Mouse (Mus musculus) testis, adult 2 months (tissue): Measurements from ENCODE around the gene Tmem178b. TPM values are rescaled to one million over a fixed set of nuclear protein-coding genes. Genes with fewer than 3 reads are reported as not detected.

ENCODE experiments used
- H3K27ac ChIP-seq: fragments of 200-500 bp; 2 replicates; pipeline ENCODE4 v1.5.1; 2012; ENCODE audit warnings: low read depth, low read length; ENCODE audit not compliant: control insufficient read depth, insufficient read depth
- H3K27me3 ChIP-seq: fragments of 200-500 bp; 2 replicates; pipeline ENCODE4 v1.6.1; 2012; ENCODE audit warnings: mild to moderate bottlenecking, low read length, moderate library complexity; ENCODE audit not compliant: control insufficient read depth, insufficient read depth
- H3K36me3 ChIP-seq: fragments of 200-500 bp; 2 replicates; pipeline ENCODE4 v1.6.1; 2012; ENCODE audit warnings: mild to moderate bottlenecking, low read length; ENCODE audit not compliant: control insufficient read depth, insufficient read depth
- H3K4me1 ChIP-seq: fragments of 200-500 bp; 2 replicates; pipeline ENCODE4 v1.6.1; 2012; ENCODE audit warnings: low read length; ENCODE audit not compliant: control insufficient read depth, insufficient read depth
- H3K4me3 ChIP-seq: fragments of 200-500 bp; 2 replicates; pipeline ENCODE4 v1.5.1; 2012; ENCODE audit warnings: low read depth, mild to moderate bottlenecking, low read length, moderate library complexity, mixed read lengths; ENCODE audit not compliant: control insufficient read depth
- CTCF ChIP-seq: fragments of 200-500 bp; IDR thresholded peaks from 2 replicates; pipeline ENCODE4 v1.5.1; 2012; ENCODE audit warnings: low read depth, mild to moderate bottlenecking, inconsistent platforms, low read length, moderate library complexity; ENCODE audit not compliant: control insufficient read depth, insufficient read depth, insufficient replicate concordance
- POLR2A ChIP-seq: fragments of 200-500 bp; IDR thresholded peaks from 2 replicates; pipeline ENCODE4 v1.6.1; 2012; ENCODE audit warnings: low read depth, mild to moderate bottlenecking, inconsistent platforms, low read length, moderate library complexity; ENCODE audit not compliant: control insufficient read depth
- polyA plus RNA-seq: library from polyadenylated mRNA; depleted of rRNA; stranded (reverse); fragments of >200 nt; gene quantifications from 2 replicates; pipeline ENCODE4 v1.2.3, GENCODE M21; 2012

The Tmem178b gene
- polyA plus RNA-seq, 1 experiment: 10.8 TPM

DNA sequence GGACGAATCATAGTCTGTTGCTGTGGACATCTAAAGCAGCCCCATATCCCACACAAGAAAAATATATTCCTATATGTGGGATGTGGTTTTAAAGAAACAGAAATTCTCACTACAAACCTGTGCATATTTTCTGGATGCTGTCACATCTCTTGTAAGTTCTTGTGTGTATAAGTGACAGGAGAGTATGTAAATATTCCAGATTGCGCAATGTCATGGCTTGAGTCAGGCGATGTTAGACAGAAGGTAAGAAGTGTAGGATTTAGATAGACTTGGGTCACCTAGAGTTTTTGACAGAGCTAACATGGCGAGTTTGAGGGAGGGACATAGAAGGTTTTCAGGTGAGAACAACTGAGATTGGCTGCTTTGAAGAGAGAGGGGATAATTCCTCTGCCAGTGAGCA is 228.7 kb downstream of the Tmem178b start:
- no peaks in the 10 kb centered on the region for H3K4me1 ChIP-seq
- no peak overlapping the region for H3K27ac ChIP-seq
- no peaks in the 10 kb centered on the region for H3K36me3 ChIP-seq
- H3K27me3 ChIP-seq: no peaks in the 10 kb centered on the region
- TF ChIP-seq POLR2A: no peak
- TF ChIP-seq CTCF: no peak
- H3K4me3 ChIP-seq: peak overlapping the region; percentile 33; the same call in 1 of the 2 replicates

DNA sequence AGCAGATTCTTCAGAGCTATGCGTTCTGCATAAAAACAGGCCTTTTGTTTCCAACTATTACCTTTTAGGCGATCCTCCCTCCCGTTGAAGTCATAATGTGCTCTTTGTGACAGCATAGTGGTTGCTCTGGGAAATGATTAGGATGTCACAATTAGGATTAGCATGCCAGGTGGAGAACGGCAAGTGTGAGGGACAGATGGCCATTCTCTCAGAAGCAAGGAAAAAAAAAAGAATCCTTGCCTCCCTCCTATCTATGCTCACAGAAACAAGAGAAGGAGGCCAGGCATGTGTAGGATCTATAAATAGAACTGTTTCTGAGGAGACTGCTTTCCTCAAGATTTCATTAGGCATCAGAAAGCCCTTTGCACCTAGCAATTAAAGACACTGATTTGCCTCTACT is 229.8 kb downstream of the Tmem178b start:
- H3K36me3 ChIP-seq: no peaks in the 10 kb centered on the region

DNA sequence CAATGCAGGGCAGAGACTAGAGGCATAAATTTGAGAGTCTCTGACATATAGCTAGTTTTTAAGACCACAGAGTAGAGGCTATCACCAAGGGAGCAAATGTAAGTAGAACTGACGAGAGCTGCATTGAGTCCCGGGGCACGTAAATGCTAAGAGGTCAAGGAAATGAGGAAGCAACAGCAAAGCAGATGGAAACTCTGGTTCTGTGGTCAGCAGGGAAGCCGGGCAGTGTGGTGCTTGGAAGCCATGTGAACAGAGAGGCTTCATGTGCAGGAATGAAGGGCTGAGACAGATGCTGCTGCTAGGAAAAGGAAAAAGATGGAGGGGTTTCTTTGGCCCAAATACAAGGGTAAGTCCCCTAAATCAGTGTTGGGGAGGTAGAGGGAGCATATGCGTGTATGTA is 237.0 kb downstream of the Tmem178b start:
- TF ChIP-seq CTCF: no peak
- TF ChIP-seq POLR2A: no peak
- H3K27ac ChIP-seq: no peak overlapping the region
- H3K4me1 ChIP-seq: no peaks in the 10 kb centered on the region
- no peak overlapping the region for H3K4me3 ChIP-seq
- H3K27me3 ChIP-seq: no peaks in the 10 kb centered on the region
- no peaks in the 10 kb centered on the region for H3K36me3 ChIP-seq

More for the DNA sequence above, 229.8 kb downstream of the Tmem178b start:
- peak overlapping the region; percentile 39; the same call in 1 of the 2 replicates for H3K4me3 ChIP-seq
- TF ChIP-seq POLR2A (no peak), CTCF (no peak)
- H3K4me1 ChIP-seq: no peaks in the 10 kb centered on the region
- H3K27me3 ChIP-seq: no peaks in the 10 kb centered on the region
- H3K27ac ChIP-seq: no peak overlapping the region

- Histone ChIP-seq H3K4me1 (no peaks in the 10 kb centered on the region), H3K27ac (no peak overlapping the region), H3K36me3 (no peaks in the 10 kb centered on the region), H3K4me3 (no peak overlapping the region), H3K27me3 (no peaks in the 10 kb centered on the region)
- TF ChIP-seq POLR2A: no peak
- no peak for TF ChIP-seq CTCF
Observed at GRCm38 (mm10) chr6:40110729-40111128, 237.7 kb downstream of the Tmem178b start.

- no peak for TF ChIP-seq POLR2A
- TF ChIP-seq CTCF: no peak
- Histone ChIP-seq H3K27me3 (no peaks in the 10 kb centered on the region), H3K4me3 (no peak overlapping the region), H3K27ac (no peak overlapping the region), H3K4me1 (no peaks in the 10 kb centered on the region), H3K36me3 (no peaks in the 10 kb centered on the region)
Observed at GRCm38 (mm10) chr6:40112488-40112887, 239.4 kb downstream of the Tmem178b start.

DNA sequence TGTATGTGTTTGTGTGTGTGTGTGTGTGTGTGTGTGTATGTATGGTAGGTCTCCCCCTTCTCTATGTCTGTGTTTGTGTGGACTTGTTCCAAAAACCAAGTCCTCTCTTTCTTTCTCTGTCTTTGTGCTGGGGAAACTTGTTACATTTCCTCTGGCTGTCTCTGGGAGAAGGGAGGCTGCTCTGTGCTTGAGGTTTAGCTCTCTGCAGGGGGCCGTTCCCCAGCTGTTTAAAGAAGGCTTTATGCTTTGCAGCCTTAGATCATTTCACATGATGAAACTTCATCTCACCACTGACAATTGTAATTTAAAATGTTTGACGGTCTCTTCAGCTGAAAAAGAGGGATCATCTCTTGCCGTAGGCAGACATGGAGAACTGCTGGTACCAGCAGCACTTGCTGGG is 243.2 kb downstream of the Tmem178b start:
- Histone ChIP-seq H3K4me3 (no peak overlapping the region), H3K4me1 (no peaks in the 10 kb centered on the region), H3K36me3 (no peaks in the 10 kb centered on the region), H3K27ac (no peak overlapping the region), H3K27me3 (no peaks in the 10 kb centered on the region)
- no peak for TF ChIP-seq CTCF
- TF ChIP-seq POLR2A: no peak

DNA sequence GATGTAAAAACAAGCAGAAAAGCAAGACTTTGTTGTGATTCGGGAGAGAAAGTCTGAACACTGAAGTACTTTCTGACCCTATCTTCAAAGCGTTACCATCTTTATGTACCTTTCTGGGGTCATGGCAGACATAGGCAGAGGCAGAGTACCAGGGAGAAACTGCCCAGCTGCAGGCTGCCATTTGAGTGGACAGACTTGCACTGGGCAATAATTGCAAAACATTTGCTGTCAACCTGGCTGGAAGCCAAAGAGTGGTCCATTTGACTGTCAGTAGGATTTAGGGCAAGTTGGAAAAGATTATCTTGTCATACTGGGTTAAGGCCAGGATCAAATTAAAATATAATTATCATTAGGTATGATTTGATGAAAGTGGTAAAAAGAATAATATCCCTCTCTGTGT is 247.1 kb downstream of the Tmem178b start:
- H3K27me3 ChIP-seq: no peaks in the 10 kb centered on the region
- H3K36me3 ChIP-seq: no peaks in the 10 kb centered on the region
- no peaks in the 10 kb centered on the region for H3K4me1 ChIP-seq
- H3K4me3 ChIP-seq: no peak overlapping the region
- TF ChIP-seq POLR2A: no peak
- TF ChIP-seq CTCF: no peak
- no peak overlapping the region for H3K27ac ChIP-seq

DNA sequence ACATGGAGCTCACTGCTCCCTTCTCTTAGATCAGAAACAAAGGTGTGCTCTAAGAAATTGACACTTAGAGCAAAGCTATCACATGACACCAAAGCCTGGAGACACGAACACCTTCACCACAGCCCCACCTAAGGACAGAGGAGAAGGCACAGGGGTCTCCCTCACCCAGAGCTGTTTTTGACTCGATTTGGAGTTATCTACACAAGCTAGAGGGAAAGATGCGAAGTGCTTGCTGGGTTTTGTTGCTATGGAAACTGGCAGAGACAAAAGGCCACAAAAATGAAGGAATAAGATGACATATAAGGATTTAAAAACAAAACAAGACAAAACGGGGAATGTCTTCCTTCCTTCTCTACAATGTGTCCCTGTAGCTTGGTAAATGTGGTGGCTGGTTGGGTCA is 248.4 kb downstream of the Tmem178b start:
- no peaks in the 10 kb centered on the region for H3K27me3 ChIP-seq
- no peaks in the 10 kb centered on the region for H3K36me3 ChIP-seq
- no peak overlapping the region for H3K27ac ChIP-seq
- no peak for TF ChIP-seq POLR2A
- no peak for TF ChIP-seq CTCF
- H3K4me3 ChIP-seq: no peak overlapping the region
- no peaks in the 10 kb centered on the region for H3K4me1 ChIP-seq
